Mouse (Mus musculus) C2C12 (cell line): ENCODE results near the gene Ftl1.

Experiments used
- CEBPB ChIP-seq: IDR thresholded peaks from one replicate; pipeline ENCODE4 v1.6.1; 2011; ENCODE audit warnings: low read depth, mild to moderate bottlenecking, control low read depth, moderate library complexity
- CTCF ChIP-seq: IDR thresholded peaks from one replicate; pipeline ENCODE4 v1.5.1; 2011; ENCODE audit not compliant: control insufficient read depth, insufficient read depth, insufficient read length
- FOSL1 ChIP-seq: IDR thresholded peaks from one replicate; pipeline ENCODE4 v1.8.0; 2011; ENCODE audit warnings: mild to moderate bottlenecking, low read length; ENCODE audit not compliant: poor library complexity, insufficient read depth, severe bottlenecking
- MAX ChIP-seq: IDR thresholded peaks from one replicate; pipeline ENCODE4 v1.6.1; 2011; ENCODE audit warnings: mild to moderate bottlenecking, control low read depth
- MYOD1 ChIP-seq: IDR thresholded peaks from one replicate; pipeline ENCODE4 v1.6.1; 2011; ENCODE audit warnings: low read depth; ENCODE audit not compliant: control insufficient read depth, insufficient read length
- MYOG ChIP-seq: IDR thresholded peaks from one replicate; pipeline ENCODE4 v1.6.1; 2011; ENCODE audit not compliant: control insufficient read depth, insufficient read length; ENCODE audit errors: extremely low read depth
- USF1 ChIP-seq: IDR thresholded peaks from one replicate; pipeline ENCODE4 v1.6.1; 2011; ENCODE audit warnings: low read depth, mild to moderate bottlenecking, control low read depth, moderate library complexity

DNA sequence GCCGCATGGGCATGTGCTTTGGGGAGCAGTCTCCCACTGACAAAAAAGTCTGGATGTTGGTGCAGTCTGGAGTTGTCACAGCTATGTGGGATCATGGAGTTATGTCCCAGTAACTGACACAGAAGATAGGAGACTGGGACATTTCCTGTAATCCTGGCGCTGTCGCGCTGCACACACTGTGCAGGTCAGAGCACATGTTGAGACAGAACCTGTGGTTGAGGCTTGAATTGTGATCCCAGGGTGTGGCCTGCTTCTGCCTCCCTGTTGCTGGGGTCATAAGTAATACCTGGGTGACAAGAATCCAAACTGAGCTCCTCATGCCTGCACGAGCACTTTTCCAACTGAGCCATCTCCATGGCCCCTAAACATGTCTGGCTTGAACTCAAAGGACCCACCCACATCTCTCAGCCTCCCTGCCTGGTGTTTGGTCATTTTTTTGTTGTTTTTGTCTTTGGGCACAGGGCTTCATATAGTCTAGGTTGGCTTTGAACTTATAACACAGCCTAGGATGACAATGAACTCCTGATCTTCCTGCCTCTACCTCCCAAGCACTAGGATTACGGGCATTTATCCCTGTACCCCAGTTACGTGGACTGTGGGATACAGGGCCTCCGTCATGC is 32.7 kb upstream of the Ftl1 start:
- TF ChIP-seq CTCF, result no peak
- no peak for TF ChIP-seq MAX
- no peak for TF ChIP-seq MYOG
- TF ChIP-seq FOSL1, result no peak
- no peak for TF ChIP-seq MYOD1
- TF ChIP-seq USF1, result no peak
- TF ChIP-seq CEBPB, result no peak
